Mouse (Mus musculus): Measurements from ENCODE around the gene Il22ra2.

- no peak for TF ChIP-seq CTCF (IDR thresholded peaks at IDR 0.05; ENCODE audit: low read depth)
- TF ChIP-seq EP300 (IDR thresholded peaks at IDR 0.05; ENCODE audit: low read depth) = no peak
Measured at GRCm38 (mm10) chr10:19591286-19591640, 30.5 kb upstream of the Il22ra2 start.
